Mouse (Mus musculus) brain, embryonic 14.5 days (tissue): ENCODE data around the gene Gpr132.

ENCODE experiments used
- CTCF ChIP-seq: fragments of 200-500 bp; IDR thresholded peaks from 2 replicates; pipeline ENCODE4 v1.5.1; 2012; ENCODE audit warnings: inconsistent platforms, mild to moderate bottlenecking, moderate library complexity, borderline replicate concordance; ENCODE audit not compliant: insufficient read depth, insufficient read length; ENCODE audit errors: extremely low read depth
- POLR2A ChIP-seq: fragments of 200-500 bp; IDR thresholded peaks from 2 replicates; pipeline ENCODE4 v1.6.1; 2012; ENCODE audit warnings: mild to moderate bottlenecking, inconsistent platforms, borderline replicate concordance; ENCODE audit not compliant: poor library complexity, insufficient read depth, insufficient read length, severe bottlenecking; ENCODE audit errors: extremely low read depth

- TF ChIP-seq CTCF = no peak
- TF ChIP-seq POLR2A = no peak
These were observed 9.6 kb upstream of the Gpr132 start for GRCm38 (mm10) chr12:112877607-112878020.
